Mouse (Mus musculus): ENCODE results near the gene Tjp1.

- TF ChIP-seq CTCF (IDR thresholded peaks at IDR 0.05; ENCODE audit: low read depth, low read length) (no peak), EP300 (IDR thresholded peaks at IDR 0.05; ENCODE audit: insufficient read depth, low read depth, low read length) (no peak), POLR2A (IDR thresholded peaks at IDR 0.05; ENCODE audit: insufficient read depth, low read length) (no peak)
These were observed 113.3 kb downstream of the Tjp1 start for GRCm38 (mm10) chr7:65413946-65414945.
